Mouse (Mus musculus) brain, embryonic 14.5 days (tissue): ENCODE results near the gene Rab11fip2. TPM values are rescaled to one million over a fixed set of nuclear protein-coding genes. Genes with fewer than 3 reads are reported as not detected.

Experiments
- DNase-seq: peaks from one replicate; pipeline ENCODE4 v3.0.0-alpha.2; 2011; ENCODE audit warnings: low read depth
- CTCF ChIP-seq: fragments of 200-500 bp; IDR thresholded peaks from 2 replicates; pipeline ENCODE4 v1.5.1; 2012; ENCODE audit warnings: inconsistent platforms, mild to moderate bottlenecking, moderate library complexity, borderline replicate concordance; ENCODE audit not compliant: insufficient read depth, insufficient read length; ENCODE audit errors: extremely low read depth
- POLR2A ChIP-seq: fragments of 200-500 bp; IDR thresholded peaks from 2 replicates; pipeline ENCODE4 v1.6.1; 2012; ENCODE audit warnings: mild to moderate bottlenecking, inconsistent platforms, borderline replicate concordance; ENCODE audit not compliant: poor library complexity, insufficient read depth, insufficient read length, severe bottlenecking; ENCODE audit errors: extremely low read depth
- polyA plus RNA-seq: library from polyadenylated mRNA; depleted of rRNA; stranded (reverse); fragments of >200 nt; gene quantifications from 2 replicates; pipeline ENCODE4 v1.2.3, GENCODE M21; 2012

Rab11fip2 gene
- polyA plus RNA-seq, 1 experiment: 24.3 TPM

- TF ChIP-seq CTCF: no peak
- DNase-seq: no peak
Observed at GRCm38 (mm10) chr19:59905296-59906081, 38.0 kb downstream of the Rab11fip2 start.

- TF ChIP-seq POLR2A (no peak), CTCF (no peak)
- DNase-seq: no peak
Observed at GRCm38 (mm10) chr19:59899965-59900364, 43.5 kb downstream of the Rab11fip2 start.

GRCm38 (mm10) chr19:59898301-59898700, 45.2 kb downstream of the Rab11fip2 start:
- no peak for DNase-seq
- TF ChIP-seq POLR2A (no peak), CTCF (no peak)

GRCm38 (mm10) chr19:59889383-59889782, 54.1 kb downstream of the Rab11fip2 start:
- DNase-seq: peak; percentile 18
- no peak for TF ChIP-seq CTCF
- TF ChIP-seq POLR2A: no peak

- TF ChIP-seq CTCF: no peak
- no peak for TF ChIP-seq POLR2A
Observed at GRCm38 (mm10) chr19:59888846-59889245, 54.6 kb downstream of the Rab11fip2 start.

GRCm38 (mm10) chr19:59887866-59888265, 55.6 kb downstream of the Rab11fip2 start:
- no peak for TF ChIP-seq POLR2A
- no peak for DNase-seq

More at GRCm38 (mm10) chr19:59888846-59889245, 54.6 kb downstream of the Rab11fip2 start:
- DNase-seq: no peak

GRCm38 (mm10) chr19:59885301-59885700, 58.2 kb downstream of the Rab11fip2 start:
- DNase-seq: no peak
- TF ChIP-seq POLR2A (no peak), CTCF (no peak)

- TF ChIP-seq CTCF (no peak), POLR2A (no peak)
- no peak for DNase-seq
Observed at GRCm38 (mm10) chr19:59877238-59877637, 66.2 kb downstream of the Rab11fip2 start.

GRCm38 (mm10) chr19:59866666-59867065, 76.8 kb downstream of the Rab11fip2 start:
- peak; percentile 94 for DNase-seq

GRCm38 (mm10) chr19:59862423-59862822, 81.0 kb downstream of the Rab11fip2 start:
- no peak for DNase-seq
- no peak for TF ChIP-seq POLR2A
- TF ChIP-seq CTCF: no peak

More at GRCm38 (mm10) chr19:59866666-59867065, 76.8 kb downstream of the Rab11fip2 start:
- TF ChIP-seq CTCF (no peak), POLR2A (no peak)

- TF ChIP-seq CTCF (no peak), POLR2A (no peak)
- no peak for DNase-seq
Observed at GRCm38 (mm10) chr19:59860799-59861198, 82.7 kb downstream of the Rab11fip2 start.

- no peak for TF ChIP-seq CTCF
- no peak for TF ChIP-seq POLR2A
- peak; percentile 55 for DNase-seq
Observed at GRCm38 (mm10) chr19:59853061-59853460, 90.4 kb downstream of the Rab11fip2 start.
